Mouse (Mus musculus): ENCODE measurements around the gene Zfp174.
"Not testable (repeated sequence)": the region's sequence is repeated elsewhere in the genome, so short reads cannot be mapped to it uniquely, and the experiment has no call there.

Zfp174 gene

DNA sequence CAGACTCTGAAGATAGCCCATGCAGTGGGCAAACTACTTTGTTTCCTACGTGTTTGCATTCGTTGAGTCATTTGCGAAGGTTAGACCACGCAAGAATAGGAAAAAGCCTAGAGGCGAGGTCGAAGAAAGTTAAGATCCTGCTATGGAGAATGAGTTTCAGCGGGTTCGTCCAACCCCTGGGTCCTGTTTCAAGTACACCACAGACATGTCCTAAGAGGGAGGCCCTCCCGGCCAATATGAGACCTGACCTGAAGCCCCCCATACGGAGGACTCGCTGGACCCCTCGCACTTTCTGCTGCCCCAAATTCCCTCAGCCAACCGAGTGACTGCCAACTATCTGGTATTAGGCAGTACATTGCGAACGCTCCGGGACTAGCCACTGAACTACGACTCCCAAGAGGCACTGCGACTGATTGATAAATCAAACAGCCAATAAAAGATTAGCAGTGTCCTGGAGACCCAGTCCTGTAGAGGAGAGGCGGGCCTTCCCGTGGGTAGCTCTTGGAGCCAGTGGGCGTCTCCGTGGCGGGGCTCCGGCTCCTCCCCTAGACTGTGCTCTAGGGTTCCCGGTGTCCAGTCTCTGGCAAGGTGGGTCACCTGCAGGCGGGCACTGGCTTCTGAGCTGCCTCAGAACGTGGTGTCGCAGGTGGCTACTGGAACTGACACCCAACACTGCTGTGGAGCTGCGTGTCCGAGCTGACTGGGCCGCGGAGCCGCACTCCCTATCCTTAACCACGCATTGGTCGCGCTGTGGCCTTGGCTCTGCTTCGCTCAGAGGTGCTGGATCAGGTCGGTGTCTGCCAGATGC lies at the start of gene Zfp174:
Zfp174 (plus strand) TSS at position 558 of the 808 bp plus-strand sequence.
- peak; percentile 97 for DNase-seq

DNA sequence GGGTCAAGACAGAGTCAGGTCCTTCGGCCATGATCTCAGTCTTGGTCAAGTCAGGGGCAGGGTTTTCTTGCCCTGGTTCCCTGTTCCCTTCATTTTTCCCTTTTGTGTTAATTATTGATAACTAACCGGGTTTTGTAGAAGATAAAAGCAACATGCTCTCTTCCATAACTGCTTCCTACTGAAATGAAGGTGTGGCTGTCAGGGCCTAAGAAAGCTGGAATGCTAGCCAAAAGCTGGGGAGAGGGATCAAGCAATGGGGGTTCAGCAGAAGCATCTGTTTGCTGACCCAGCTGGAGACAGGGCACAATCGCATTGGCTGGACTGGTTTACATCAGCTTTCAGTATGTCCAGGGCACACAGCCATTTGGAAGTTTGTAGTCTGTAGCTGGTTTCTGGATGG lies 38.9 kb upstream of the Zfp174 start:
- no peak for DNase-seq

DNA sequence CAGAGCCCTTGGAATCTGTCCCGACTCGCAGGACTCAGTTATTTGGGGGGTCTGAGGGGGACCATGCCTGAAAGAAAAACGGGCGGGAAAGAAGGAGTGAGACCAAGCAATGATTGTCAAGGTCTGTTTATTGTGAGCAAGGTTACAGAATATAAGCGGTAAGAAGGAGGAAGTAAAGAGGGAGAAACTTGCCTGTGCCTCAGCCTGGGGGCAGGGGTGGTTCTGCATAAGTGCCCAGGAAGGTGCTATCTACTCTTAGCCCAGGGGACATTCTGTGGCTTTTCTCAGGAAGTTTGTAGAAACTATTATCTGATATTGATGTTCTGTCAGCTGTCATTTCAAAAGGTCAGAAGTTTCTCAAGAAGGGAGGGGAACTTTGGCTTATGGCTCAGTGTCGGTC lies 32.4 kb upstream of the Zfp174 start:
- not testable (repeated sequence) for DNase-seq

DNA sequence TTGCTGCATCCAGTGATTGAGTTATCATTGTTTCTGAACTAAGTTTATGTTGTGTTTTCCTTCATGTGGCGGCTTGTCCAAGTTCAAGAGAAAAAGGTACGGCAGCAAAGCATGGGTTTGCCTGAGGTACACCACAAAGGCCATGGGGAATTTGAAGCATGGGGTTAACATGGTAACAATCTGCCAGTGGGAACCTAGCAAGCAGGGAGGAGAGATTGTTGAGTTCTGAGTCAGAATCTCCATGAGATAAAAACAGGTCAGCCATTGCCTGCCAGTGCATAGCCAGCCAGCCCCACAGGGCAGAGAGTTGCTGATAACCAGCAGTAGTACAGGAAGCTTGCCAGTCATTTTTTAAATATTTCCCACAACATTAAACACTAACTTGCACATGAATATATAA lies 26.9 kb upstream of the Zfp174 start:
- DNase-seq = no peak

DNA sequence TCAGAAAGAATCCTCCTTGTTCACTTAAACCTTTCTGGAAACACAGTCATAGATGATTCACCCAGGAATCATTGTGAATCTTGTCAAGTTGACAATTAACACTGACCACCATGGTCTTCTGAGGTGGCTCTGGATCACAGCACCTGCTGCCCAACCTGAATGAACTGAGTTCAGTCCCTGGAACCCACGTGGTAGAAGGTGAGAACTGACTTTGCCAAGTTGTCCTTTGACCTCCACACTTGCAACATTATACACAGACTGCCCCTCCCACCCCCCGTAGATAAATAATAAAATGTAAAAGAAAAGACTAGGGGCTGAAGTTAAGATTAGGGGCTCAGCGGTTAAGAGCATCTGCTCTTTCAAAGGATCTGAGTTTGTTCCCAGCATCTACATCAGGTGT lies 19.0 kb upstream of the Zfp174 start:
- no peak for DNase-seq

DNA sequence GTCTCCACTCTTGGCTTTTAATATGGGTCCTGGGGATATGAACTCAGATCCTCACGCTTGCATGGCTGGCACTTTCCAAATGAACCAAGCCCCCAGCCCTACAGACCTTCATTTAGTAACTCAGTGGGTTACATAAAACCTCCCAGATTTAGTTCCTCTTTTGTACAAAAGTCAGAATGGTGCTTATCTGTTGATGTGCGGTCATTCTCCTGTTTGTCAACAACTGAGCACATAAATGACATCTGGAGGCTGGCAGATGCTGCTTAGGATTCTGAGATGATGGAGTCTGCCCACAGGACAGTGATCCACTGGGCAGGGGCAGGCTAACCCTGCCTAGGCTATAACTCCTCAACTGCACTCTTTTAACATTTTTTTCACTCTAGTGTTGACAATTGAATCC lies 17.3 kb upstream of the Zfp174 start:
- no peak for DNase-seq

DNA sequence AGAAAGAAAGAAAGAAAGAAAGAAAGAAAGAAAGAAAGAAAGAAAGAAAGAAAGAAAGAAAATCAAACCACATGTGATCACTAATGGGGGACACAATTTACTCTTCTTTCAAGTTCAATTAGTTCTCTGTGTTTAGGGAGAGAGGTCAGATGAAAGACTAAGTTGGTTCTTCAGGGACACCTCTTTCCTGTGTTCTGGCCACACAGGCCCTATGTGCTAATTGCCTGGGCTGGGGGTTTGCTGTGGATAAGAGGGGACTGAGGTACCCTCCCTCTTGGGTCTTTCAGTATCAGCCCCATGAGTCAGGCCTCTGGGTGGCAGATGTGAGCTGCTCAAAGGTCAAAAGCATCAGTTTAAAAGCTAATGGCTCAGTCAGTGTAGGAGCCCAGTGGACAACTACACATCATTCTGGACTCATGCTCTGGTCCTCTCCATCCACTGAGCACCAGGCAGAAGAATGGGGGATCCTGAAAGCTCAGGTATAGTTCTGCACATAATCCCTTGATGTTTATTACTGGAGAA lies 16.4 kb upstream of the Zfp174 start, which contains the start of gene Olfr15:
Olfr15 (plus strand) TSS at position 291 of the 522 bp plus-strand sequence.
- DNase-seq = no peak

DNA sequence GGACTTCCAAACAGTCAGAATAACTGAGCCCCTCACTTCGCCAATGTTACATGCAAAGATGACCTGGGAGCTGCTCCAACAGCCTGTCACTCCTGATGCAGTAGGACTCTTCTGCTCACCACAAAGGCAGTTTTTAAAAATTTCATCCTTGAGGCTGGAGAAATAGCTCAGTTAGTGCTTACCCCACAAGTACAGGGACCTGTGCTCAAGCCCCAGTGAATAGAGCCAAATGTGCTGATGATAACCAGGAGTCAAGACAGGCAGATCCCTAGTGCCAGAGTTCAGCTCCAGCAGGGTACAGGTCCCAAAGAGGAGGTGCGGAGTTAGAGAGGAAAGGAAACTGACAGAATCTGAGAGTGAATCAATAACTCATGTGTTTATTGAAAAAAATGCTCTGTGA lies 11.6 kb upstream of the Zfp174 start:
- no peak for DNase-seq

DNA sequence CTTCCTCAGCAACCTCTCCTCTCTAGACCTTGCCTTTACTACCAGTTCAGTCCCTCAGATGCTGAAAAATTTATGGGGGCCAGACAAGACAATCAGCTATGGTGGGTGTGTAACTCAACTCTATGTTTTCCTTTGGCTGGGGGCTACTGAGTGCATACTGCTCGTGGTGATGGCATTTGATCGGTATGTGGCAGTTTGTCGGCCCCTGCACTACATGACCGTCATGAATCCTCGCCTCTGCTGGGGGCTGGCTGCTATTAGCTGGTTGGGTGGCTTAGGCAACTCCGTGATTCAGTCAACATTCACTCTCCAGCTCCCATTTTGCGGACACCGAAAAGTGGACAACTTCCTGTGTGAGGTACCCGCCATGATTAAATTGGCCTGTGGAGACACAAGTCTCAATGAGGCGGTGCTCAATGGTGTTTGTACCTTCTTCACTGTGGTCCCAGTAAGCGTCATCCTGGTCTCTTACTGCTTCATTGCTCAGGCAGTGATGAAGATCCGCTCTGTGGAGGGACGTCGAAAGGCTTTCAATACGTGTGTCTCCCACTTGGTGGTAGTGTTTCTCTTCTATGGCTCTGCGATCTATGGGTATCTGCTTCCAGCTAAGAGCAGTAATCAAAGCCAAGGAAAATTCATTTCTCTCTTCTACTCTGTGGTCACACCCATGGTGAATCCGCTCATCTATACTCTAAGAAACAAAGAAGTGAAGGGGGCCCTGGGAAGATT lies 7.7 kb upstream of the Zfp174 start:
- no peak for DNase-seq

DNA sequence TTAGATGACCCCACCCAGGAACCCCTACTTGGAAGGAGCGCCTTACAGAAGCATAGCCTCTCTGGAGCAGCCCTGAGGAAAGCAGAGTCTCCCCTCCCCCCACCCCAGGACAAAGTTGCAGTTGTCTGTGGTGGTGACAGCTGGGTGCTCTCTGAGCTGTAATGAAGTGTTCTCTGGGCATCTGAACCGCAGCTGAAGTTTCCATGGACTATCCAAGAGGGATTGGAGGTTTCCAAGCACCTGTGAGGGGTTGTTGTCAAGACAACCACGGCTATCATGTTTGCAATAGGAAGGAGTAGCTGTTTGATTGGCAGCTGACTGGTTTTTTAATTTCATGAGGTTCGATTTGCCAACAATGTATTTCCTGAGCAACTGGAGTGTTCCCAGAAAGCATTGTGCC lies 4.1 kb upstream of the Zfp174 start:
- no peak for DNase-seq

DNA sequence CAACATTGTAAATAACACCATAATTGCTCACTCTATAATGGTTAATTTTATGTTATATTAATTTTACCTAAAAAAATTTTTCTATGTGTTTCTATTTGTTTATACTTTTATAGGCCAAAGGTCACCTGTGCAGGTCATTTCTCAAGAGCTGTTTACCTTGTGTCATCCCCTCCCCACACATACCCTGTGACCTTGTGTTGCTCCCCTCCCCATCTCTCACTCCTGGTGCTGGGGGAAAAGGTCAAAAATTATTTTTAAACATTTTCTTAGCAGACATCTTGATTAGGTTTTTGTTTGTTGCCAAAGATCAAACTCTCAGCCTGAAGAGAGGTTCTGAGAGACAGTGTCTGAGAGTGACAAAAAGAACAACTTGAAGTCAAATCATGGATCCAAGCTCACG lies 3.3 kb upstream of the Zfp174 start:
- DNase-seq = no peak

DNA sequence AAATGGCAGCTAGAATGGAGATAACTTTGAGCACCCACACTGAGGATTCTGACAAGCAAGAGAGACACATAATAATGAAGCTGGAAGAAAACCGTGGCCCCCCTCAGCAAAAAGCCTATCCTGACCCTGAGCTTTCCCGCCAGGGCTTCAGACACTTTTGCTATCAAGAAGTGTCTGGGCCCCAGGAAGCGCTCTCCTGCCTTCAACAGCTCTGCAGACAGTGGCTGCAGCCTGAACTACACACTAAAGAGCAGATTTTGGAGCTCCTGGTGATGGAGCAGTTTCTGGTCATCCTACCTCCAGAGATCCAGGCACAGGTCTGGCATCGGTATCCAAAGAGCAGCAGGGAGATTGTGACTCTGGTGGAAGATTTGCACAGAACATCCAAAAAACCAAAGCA lies 803 bp downstream of the Zfp174 start:
- no peak for DNase-seq

DNA sequence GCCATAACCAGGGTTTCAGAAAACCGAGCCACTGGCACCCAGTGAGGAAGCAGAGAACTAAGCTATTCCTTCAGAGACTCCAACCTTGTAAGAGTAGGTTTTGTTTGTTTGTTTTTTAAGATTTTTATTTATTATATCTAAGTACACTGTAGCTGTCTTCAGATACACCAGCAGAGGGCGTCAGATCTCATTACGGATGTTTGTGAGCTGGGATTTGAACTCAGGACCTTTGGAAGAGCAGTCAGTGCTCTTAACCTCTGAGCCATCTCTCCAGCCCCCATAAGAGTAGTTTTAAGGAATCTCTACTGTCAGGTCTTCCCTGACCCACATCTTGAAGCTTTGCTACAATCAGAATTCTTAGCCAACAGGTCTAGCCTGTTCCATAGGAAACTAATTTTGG lies 1.3 kb downstream of the Zfp174 start:
- no peak for DNase-seq

DNA sequence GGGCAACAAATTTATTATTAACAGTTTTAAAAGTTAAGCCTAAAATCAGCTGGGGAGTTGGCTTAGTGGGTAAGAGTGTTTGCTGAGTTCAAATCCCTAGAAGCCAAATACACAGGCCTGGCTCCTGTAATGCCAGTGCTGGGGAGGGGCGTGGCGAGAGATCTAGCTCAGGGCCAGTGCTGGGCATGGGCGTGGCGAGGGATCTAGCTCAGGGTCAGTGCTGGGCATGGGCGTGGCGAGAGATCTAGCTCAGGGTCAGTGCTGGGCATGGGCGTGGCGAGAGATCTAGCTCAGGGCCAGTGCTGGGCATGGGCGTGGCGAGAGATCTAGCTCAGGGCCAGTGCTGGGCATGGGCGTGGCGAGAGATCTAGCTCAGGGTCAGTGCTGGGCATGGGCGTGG lies 4.2 kb downstream of the Zfp174 start:
- not testable (repeated sequence) for DNase-seq

DNA sequence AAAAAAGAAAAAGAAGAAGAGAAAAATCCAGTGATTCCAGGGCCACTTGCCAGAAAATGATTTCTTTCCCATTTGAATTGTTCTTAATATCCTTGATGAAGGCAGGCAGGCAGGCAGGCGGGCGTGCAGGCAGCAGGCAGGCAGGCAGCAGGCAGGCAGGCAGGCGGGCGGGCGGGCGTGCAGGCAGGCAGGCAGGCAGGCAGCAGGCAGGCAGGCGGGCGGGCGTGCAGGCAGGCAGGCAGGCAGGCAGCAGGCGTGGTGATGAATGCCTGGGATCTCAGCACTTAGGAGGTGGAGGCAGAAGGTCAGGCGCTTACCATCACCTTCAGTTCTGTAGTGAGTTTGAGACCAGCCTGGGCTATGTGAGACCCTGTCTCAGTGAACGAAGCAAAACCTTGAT lies 5.5 kb downstream of the Zfp174 start:
- no peak for DNase-seq

DNA sequence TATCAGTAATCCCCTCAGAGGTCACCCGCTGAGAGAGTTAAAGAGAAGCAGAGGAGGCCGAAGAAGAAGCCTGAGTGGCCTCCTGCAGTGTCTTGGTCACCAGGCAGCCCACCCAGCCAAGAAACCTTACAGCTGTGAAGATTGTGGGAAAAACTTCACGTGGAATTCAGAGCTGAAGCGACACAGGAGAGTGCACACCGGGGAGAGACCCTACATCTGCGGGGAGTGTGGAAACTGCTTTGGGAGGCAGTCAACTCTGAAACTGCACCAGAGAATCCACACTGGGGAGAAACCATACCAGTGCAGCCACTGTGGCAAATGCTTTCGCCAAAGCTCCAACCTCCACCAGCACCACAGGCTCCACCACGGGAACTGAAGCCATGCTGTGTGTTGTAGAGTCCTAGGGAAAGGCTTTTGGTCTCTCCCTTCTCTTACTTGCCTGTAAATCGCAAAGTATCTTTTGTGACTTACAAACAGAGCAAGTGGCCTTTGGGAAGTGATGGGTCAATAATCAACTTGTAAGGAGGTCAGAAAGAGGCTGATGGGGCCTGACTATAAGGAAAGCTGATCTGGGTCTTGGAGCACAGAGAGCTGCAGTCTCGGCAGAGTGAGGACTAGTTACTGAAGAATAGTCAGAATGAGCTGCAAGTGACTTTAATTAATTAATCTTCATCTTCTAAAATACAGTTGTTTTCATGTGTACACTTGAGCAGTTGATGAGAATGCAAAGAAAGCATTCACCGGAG lies 7.5 kb downstream of the Zfp174 start:
- DNase-seq = no peak

DNA sequence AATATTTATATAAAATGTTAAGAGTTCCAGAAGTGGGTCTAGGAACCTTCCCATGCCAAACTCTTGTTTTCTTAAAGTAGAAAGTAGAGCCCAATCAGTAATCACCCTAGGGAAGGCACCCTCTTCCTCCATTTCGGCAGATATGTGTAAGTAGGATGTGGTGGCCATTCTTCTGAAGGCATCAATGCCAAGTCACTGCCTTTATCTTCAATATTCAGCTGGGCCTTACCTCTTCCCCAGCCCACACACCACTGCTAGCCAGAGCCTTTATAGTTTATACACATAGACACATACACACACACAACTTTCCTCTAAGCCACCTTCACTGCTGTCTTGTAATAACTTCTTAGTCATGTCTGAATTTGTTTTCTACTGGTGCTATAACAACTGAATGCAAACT lies 8.7 kb downstream of the Zfp174 start:
- DNase-seq = no peak

DNA sequence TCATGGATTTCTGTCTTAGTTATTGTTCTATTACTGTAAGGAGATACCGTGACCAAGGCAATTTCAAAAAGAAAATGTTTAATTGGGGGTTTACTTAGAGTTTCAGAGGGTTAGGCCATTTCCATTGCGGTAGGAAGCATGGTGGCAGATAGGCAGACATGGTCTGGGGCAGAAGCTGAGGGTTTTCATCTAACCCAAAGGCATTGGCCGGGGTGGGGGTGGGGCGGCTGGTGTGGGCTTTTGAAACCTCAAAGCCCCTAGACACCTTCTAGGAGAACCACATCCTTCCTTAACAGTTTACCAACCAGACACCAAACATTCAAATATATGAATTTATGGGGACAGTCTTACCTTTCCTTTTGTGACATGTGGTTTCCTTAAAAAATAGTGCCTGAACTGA lies 12.2 kb downstream of the Zfp174 start:
- DNase-seq = no peak

DNA sequence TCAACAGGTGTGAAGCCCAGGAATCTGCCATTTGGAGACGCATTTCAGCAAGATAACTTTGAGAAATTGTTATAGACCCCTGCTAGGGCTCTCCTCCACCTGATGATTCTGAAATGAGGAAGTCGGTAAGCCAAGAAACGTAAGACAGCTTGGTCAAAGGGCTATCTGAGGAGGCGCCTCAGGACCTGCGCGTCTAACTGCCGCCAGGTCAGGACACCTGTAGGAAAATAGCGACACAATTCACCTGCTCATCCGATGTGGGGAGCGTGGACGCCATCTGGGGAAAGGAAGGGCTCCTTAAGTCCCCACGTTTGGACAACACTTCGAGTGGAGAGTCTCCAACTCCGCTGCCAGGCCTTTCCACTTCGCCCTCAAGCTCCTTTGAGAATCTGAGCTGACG lies 24.7 kb downstream of the Zfp174 start:
- DNase-seq = no peak

DNA sequence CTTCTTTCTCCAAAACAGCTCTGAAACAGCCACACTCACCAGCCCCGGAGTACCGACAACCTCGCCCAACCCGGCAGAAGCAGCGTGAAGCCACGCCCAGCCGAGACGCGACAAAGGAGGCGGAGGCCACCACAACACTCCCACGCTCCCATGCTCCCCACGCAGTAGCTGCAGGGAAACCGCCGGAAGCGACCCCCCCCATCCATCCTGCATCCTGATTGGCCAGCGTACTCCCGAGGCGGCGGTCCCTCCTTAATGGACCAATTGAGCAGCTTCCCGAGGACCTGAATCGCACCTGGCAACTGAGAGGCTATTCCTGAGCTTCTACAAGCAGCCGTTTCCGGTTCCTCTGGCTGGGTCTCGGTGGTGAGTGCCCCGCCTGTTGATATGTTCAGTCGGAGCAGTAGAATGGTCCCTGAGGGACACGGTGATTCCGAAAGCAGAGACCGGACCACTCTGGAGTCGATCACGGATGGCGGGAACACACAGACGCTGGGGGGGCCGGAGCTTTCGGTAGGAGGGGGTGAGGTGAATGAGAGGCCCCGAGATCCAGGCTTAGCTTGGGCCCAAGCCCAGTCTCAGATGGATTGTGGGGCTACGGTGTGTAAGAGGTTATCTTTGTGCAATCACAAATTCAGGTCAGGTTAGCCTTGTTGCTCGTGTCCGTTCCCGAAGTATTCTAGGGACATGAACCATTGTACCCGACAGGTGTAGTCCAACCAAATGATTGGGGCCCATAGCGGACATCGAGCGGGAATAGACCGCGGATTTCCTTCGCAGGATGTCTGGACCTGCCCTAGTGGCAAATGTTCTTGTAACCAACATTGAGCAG lies 25.4 kb downstream of the Zfp174 start, which contains the start of gene Naa60:
Naa60 (plus strand) TSS at position 160 of the 832 bp plus-strand sequence.
- DNase-seq = peak; percentile 92

DNA sequence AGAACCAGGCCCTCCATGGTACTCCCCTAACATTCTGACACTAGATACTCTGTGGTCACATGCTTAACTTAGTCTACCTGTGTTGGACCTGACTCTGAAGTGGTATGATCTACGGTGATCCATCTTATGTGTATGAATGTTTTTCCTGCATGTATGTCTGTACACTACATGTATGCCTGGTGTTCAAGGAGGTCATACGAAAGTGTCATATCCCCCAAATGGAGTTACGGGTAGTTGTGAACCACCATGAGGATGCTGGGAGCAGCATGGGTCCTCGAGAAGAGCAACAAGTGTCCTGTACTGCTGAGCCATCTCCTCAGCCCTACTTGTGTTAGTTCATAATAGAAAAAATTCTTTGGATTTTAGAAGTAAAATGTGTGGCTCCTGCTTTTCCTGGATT lies 29.3 kb downstream of the Zfp174 start:
- DNase-seq = no peak

All from right cerebral cortex, adult 18-20 months (tissue).